Mouse (Mus musculus): ENCODE measurements around the gene Foxp4. TPM values are rescaled to one million over a fixed set of nuclear protein-coding genes. Genes with fewer than 3 reads are reported as not detected.

The Foxp4 gene
- polyA plus RNA-seq, 1 experiment from 2014 or later, result 14.6 TPM

GRCm38 (mm10) chr17:47955054-47955741, 30.8 kb upstream of the Foxp4 start:
- DNase-seq (ENCODE audit: low spot score), result peak; percentile 88
- no peak overlapping the region for H3K4me3 ChIP-seq (ENCODE audit: low read depth, low read length)
- no peak for TF ChIP-seq EP300 (optimal IDR thresholded peaks at IDR 0.05)
- no peak for TF ChIP-seq CTCF (IDR thresholded peaks at IDR 0.05; ENCODE audit: low read depth)
- no peaks in the 10 kb centered on the region for H3K36me3 ChIP-seq (ENCODE audit: control insufficient read depth, insufficient read depth, low read length)
- no peaks in the 10 kb centered on the region for H3K27me3 ChIP-seq (ENCODE audit: control insufficient read depth, insufficient read depth, low read length)
- H3K9ac ChIP-seq (ENCODE audit: low read length), result no peak overlapping the region
- peaks cover 3% of the 10 kb centered on the region; the same call in 1 of the 2 replicates for H3K4me1 ChIP-seq (replicated peaks; ENCODE audit: control insufficient read depth, insufficient read depth)
- H3K4me2 ChIP-seq (replicated peaks; ENCODE audit: low read depth), result no peak overlapping the region
- H3K9me3 ChIP-seq (ENCODE audit: control insufficient read depth, low read length), result no peaks in the 10 kb centered on the region
- ATAC-seq (ENCODE audit: low FRiP score, low TSS enrichment), result peak; percentile 84
- WGBS, result 24% methylated on average over 12 of the region's 12 CpGs
- H3K27ac ChIP-seq (replicated peaks), result peak overlapping the region; percentile 74

DNA sequence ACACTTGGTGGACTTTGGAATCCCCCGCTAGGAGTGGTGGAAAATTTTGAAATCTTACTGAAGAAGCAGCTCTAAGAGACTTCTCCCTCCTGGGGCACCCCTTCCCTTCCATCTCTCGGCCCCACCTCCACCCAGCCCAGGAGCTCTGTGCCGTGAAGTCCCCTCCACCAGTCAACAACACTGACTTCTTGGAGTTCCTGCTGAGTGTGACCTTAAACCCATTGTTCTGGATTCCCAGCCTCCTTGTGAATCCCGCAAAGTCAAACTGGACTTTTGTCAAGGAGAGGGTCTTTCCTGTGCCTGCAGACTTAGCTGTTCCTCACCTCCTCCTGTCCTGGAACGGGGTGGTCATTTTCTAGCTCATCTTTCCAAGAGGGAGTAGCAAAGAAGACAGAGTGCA, 28.8 kb upstream of the Foxp4 start:
- Histone ChIP-seq H3K9me3 (ENCODE audit: control insufficient read depth, low read length) (no peaks in the 10 kb centered on the region), H3K36me3 (ENCODE audit: control insufficient read depth, insufficient read depth, low read length) (no peaks in the 10 kb centered on the region), H3K4me3 (ENCODE audit: low read depth, low read length) (no peak overlapping the region), H3K27ac (replicated peaks) (peak overlapping the region; percentile 40; the same call in 1 of the 2 replicates), H3K27me3 (ENCODE audit: control insufficient read depth, insufficient read depth, low read length) (no peaks in the 10 kb centered on the region), H3K9ac (ENCODE audit: low read length) (no peak overlapping the region), H3K4me1 (replicated peaks; ENCODE audit: control insufficient read depth, insufficient read depth) (peaks cover 3% of the 10 kb centered on the region; the same call in 1 of the 2 replicates), H3K4me2 (replicated peaks; ENCODE audit: low read depth) (no peak overlapping the region)
- ATAC-seq (ENCODE audit: low FRiP score, low TSS enrichment), result no peak
- TF ChIP-seq EP300 (optimal IDR thresholded peaks at IDR 0.05) (no peak), CTCF (IDR thresholded peaks at IDR 0.05; ENCODE audit: low read depth) (no peak)
- DNase-seq (ENCODE audit: low spot score), result no peak
- 47% methylated on average over 5 of the region's 5 CpGs for WGBS

DNA sequence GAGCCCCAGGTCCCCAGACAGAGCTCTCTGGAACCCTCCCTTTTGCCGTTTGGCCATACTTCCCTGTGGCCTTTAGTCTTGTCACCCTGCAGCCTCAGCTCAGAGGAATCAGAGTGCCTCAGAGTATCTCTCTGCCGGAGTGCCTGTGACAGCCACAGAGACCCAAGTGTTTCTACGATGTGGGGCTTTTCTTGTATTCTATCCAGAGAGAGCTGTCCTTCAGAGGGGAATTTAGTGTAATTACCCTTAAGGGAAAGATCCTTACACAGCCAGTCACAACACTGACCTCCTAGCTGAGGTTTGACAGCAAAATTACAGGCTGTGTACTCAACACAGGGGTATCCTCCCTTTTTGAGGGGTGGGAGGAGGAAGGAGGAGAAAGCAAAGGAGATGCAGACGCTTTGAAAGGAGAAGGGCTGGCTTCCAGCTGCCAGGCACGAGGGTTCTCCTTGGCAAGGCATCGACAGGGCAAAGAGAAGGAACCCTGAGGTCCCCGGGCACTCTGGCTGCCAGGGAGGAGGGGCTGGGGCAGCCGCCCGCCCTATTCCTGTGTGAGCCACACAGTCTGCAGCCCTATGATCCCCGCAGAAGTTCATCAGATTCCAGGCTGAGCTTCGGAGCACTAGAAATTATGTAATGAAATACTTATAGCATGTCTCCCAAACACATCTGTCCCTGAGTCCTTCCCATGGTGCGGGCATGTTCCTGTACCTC, 28.1 kb upstream of the Foxp4 start:
- H3K27ac ChIP-seq (replicated peaks), result peak overlapping the region; percentile 40; the same call in 1 of the 2 replicates
- 0 out of 2 replicates have a peak overlapping the region, but pooled peaks have one; percentile 11 for H3K4me2 ChIP-seq (replicated peaks; ENCODE audit: low read depth)
- ATAC-seq (ENCODE audit: low FRiP score, low TSS enrichment), result no peak
- H3K4me3 ChIP-seq (ENCODE audit: low read depth, low read length), result no peak overlapping the region
- H3K9me3 ChIP-seq (ENCODE audit: control insufficient read depth, low read length), result no peaks in the 10 kb centered on the region
- WGBS, result 25% methylated on average over 12 of the region's 12 CpGs
- no peaks in the 10 kb centered on the region for H3K36me3 ChIP-seq (ENCODE audit: control insufficient read depth, insufficient read depth, low read length)
- H3K4me1 ChIP-seq (replicated peaks; ENCODE audit: control insufficient read depth, insufficient read depth), result 0 out of 2 replicates have a peak, but pooled peaks cover 3% of the 10 kb centered on the region
- peak; percentile 62 for DNase-seq (ENCODE audit: low spot score)
- H3K9ac ChIP-seq (ENCODE audit: low read length), result no peak overlapping the region
- no peaks in the 10 kb centered on the region for H3K27me3 ChIP-seq (ENCODE audit: control insufficient read depth, insufficient read depth, low read length)
- no peak for TF ChIP-seq CTCF (IDR thresholded peaks at IDR 0.05; ENCODE audit: low read depth)
- TF ChIP-seq EP300 (optimal IDR thresholded peaks at IDR 0.05), result no peak

- Histone ChIP-seq H3K4me3 (ENCODE audit: low read depth, low read length) (no peak overlapping the region), H3K4me1 (replicated peaks; ENCODE audit: control insufficient read depth, insufficient read depth) (0 out of 2 replicates have a peak, but pooled peaks cover 3% of the 10 kb centered on the region), H3K4me2 (replicated peaks; ENCODE audit: low read depth) (no peak overlapping the region), H3K27me3 (ENCODE audit: control insufficient read depth, insufficient read depth, low read length) (no peaks in the 10 kb centered on the region), H3K9ac (ENCODE audit: low read length) (no peak overlapping the region), H3K9me3 (ENCODE audit: control insufficient read depth, low read length) (no peaks in the 10 kb centered on the region), H3K27ac (replicated peaks) (no peak overlapping the region), H3K36me3 (ENCODE audit: control insufficient read depth, insufficient read depth, low read length) (no peaks in the 10 kb centered on the region)
- no peak for TF ChIP-seq EP300 (optimal IDR thresholded peaks at IDR 0.05)
- TF ChIP-seq CTCF (IDR thresholded peaks at IDR 0.05; ENCODE audit: low read depth), result no peak
- DNase-seq (ENCODE audit: low spot score) (no peak), ATAC-seq (ENCODE audit: low FRiP score, low TSS enrichment) (no peak)
- 80% methylated on average over 13 of the region's 13 CpGs for WGBS
These were observed 27.0 kb upstream of the Foxp4 start for GRCm38 (mm10) chr17:47951452-47951851.

DNA sequence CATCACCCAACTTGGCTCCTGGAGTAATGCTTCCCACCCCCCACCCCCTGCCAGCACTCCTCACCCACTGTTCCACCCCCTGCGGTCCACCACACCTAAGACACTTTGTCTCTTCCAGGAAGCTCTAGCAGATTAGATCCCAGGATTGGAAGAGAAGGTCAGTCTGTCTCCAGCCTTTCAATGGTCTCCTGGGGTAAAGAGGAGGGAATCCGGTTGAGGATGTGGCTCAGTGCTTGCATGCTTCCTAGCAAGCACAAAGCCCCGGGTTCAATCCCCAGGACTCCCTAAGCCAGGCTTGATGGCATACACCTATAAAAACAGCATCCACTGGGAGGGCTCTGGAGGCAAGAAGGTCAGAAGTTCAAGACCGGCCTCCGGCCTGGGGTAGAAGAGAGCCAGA, 26.4 kb upstream of the Foxp4 start:
- Histone ChIP-seq H3K4me2 (replicated peaks; ENCODE audit: low read depth) (no peak overlapping the region), H3K27ac (replicated peaks) (no peak overlapping the region), H3K36me3 (ENCODE audit: control insufficient read depth, insufficient read depth, low read length) (no peaks in the 10 kb centered on the region), H3K4me3 (ENCODE audit: low read depth, low read length) (no peak overlapping the region), H3K9ac (ENCODE audit: low read length) (no peak overlapping the region), H3K27me3 (ENCODE audit: control insufficient read depth, insufficient read depth, low read length) (no peaks in the 10 kb centered on the region), H3K4me1 (replicated peaks; ENCODE audit: control insufficient read depth, insufficient read depth) (0 out of 2 replicates have a peak, but pooled peaks cover 3% of the 10 kb centered on the region), H3K9me3 (ENCODE audit: control insufficient read depth, low read length) (no peaks in the 10 kb centered on the region)
- DNase-seq (ENCODE audit: low spot score) (no peak), ATAC-seq (ENCODE audit: low FRiP score, low TSS enrichment) (no peak)
- TF ChIP-seq CTCF (IDR thresholded peaks at IDR 0.05; ENCODE audit: low read depth) (no peak), EP300 (optimal IDR thresholded peaks at IDR 0.05) (no peak)
- 88% methylated on average over 5 of the region's 5 CpGs for WGBS

DNA sequence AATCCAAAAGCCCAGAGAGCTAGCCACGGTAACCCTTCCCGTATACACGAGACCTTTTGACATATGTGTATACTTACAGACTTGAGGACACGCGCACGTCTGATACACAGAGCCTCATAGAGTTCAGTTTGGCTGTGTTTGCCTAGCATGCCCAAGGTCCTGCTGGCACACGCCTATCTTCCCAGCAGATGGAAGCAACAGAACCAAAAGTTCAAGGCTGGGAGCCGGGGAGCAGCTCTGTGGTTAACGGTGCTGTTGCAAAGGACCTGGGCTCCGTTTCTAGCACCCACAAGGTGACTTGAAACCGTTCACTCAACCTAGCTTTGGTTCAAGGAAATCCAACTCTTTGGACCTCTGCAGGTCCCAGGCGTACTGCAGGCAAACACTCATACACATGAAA, 25.0 kb upstream of the Foxp4 start:
- 86% methylated on average over 12 of the region's 12 CpGs for WGBS
- Histone ChIP-seq H3K27ac (replicated peaks) (no peak overlapping the region), H3K36me3 (ENCODE audit: control insufficient read depth, insufficient read depth, low read length) (no peaks in the 10 kb centered on the region), H3K27me3 (ENCODE audit: control insufficient read depth, insufficient read depth, low read length) (no peaks in the 10 kb centered on the region), H3K4me3 (ENCODE audit: low read depth, low read length) (no peak overlapping the region), H3K9ac (ENCODE audit: low read length) (no peak overlapping the region), H3K4me1 (replicated peaks; ENCODE audit: control insufficient read depth, insufficient read depth) (0 out of 2 replicates have a peak, but pooled peaks cover 3% of the 10 kb centered on the region), H3K9me3 (ENCODE audit: control insufficient read depth, low read length) (no peaks in the 10 kb centered on the region), H3K4me2 (replicated peaks; ENCODE audit: low read depth) (no peak overlapping the region)
- TF ChIP-seq CTCF (IDR thresholded peaks at IDR 0.05; ENCODE audit: low read depth), result no peak
- no peak for TF ChIP-seq EP300 (optimal IDR thresholded peaks at IDR 0.05)
- DNase-seq (ENCODE audit: low spot score) (no peak), ATAC-seq (ENCODE audit: low FRiP score, low TSS enrichment) (no peak)
